Mouse (Mus musculus) hematopoietic stem cell, adult 5-6 weeks (primary cell): ENCODE measurements around the gene Epdr1. TPM values are rescaled to one million over a fixed set of nuclear protein-coding genes. Genes with fewer than 3 reads are reported as not detected.

Source experiments
- ATAC-seq, 2 experiments: fragments of 125-278 bp in 1 of 2; replicated peaks in 1 of 2; 2 replicates each; pipeline ENCODE4 v1.8.0; 2016 to 2017; ENCODE audit warnings: inconsistent platforms in 2 of 2, mild to moderate bottlenecking in 2 of 2, moderate number of reproducible peaks in 2 of 2, low read depth in 1 of 2, moderate TSS enrichment in 1 of 2; ENCODE audit not compliant: low FRiP score in 2 of 2, poor library complexity in 2 of 2, severe bottlenecking in 2 of 2, insufficient read depth in 1 of 2, low TSS enrichment in 1 of 2
- total RNA-seq: library from RNA; stranded (forward); fragments of 172-1452, 232-1000 nt; gene quantifications from 2 replicates; pipeline ENCODE4 v1.2.3, GENCODE M21; 2017

Epdr1 gene
- total RNA-seq, result 3.1 and 19.3 TPM in 2 replicates

DNA sequence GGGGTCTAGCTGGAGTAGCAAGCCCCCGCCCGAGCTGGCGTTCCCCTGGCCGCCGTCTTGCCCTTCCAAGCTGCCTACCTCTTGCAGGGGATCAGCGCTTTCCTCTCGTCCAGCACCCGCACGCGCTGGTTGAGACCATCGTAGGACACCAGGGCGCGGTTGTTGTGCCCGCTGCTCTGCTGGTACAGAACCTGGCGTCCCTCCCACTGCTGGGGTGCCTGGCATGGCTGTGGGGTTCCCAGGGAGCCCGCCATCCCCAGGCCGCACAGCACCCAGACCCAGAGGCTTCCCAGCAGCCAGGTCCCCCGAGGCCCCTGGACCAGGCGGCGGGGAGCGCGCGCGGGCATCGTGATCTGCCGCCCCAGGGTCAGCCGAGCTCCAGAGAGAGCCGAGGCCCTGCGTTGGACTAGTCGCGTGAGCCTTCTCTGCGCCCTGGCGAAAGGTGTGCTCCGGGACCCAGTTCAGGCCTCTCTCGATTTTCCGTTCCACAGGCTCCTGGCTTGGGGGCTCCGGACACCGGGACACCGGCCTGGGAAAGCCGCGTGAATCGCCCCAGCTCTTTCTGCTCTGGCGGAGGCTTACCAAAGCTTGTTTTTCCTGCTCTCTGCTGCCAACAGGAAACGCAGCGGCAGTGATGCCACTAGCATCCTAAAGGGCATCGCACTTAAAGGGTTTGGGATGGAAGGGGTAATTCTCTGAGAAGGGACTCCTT, at the start of gene Epdr1:
Gene Epdr1, minus strand, starts transcription at position 712 of the 712 bp plus-strand sequence.
- peak; percentile 63 to 75 for ATAC-seq

DNA sequence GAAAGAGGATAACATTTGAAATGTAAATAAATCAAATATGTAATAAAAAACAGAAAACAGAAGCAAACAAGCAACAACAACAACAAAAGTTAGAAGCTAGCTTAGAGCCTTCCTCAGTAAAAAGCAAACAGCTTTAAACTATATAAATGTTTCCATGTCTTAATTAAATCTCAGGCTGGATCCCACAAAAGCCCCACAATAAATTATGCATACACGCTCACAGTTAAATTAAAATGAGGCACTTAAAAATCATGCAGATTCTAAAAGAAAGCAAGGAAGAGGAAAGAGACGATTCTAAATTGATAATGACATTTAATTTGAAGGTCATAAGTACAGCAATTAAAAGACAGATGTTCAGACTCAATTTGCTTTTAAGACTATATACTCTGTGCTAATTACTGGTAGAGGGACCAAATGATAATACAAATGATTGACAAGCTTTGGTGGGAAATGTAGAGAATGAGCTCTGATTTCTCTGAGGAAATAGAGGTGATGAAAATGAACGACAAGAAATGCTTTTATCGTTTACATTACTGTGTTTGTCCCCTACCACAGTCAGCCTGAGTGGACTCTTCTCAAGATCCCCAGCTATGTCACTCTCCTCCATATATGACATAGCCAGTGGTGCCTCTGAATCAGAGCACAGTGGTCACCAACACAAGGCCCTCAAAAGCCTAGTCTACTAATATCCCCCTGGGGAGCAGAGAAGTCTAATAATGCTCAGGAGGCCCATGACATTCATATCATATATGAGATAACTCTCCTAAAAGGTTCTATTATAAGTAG, 48.8 kb upstream of the Epdr1 start:
- ATAC-seq, result no peak

DNA sequence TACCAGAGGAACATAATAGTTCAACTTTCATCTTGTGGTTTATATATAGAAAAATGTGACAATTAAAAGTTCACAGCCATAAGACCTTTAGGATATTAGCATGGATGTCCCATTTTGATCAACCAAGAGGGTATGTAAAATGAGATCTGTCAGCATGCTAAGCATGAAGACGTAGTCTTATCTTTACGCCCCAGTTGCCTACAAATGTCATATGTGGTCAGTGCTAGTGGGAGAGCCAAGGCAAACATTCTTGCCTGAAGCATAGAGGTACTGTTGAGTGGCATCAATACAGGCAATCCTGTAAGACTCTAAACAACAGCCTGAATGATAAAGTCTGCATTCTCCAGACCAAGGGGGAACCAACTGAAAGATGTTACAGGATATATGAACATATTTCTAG, 32.7 kb upstream of the Epdr1 start:
- no peak for ATAC-seq

DNA sequence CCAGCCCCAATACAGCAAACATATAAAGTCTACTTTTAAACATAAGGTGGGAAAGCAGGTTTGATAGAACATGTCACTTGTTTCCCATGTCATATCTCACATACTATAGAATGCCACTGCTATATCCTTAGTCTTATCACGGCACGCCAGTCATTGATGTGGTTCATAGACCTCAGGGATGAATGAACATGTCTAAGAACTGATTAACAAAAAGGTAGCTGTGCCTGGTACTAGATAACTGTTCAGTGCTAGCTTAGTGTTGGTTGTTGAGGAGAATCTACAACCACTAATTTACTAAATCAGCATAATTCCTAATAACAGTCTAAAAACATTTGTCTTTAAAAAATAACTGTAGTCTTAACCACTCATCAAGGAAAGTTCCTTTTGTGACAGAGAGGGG, 30.1 kb upstream of the Epdr1 start:
- ATAC-seq, result peak in 1 of 2 experiments; percentile 36; a peak in 1 of 4 replicates

DNA sequence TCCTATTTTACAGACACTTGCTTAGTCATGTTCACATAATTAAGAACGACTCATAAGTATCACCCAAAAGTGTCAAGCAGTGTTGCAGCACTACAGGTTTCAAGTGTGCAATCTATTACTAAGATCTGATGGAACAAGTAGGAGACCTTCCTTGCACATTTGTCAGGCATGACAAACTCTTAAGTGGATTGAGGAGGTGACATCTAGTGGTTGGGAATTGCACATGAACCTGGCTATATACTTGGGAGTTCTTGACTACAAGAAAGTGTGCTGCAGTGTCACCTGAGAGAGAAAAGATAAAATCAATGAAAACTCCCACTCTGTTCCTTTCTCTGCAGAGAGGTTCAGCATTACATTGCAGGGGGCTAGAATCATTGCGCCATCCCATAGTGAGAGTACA, 24.5 kb upstream of the Epdr1 start:
- ATAC-seq, result no peak

DNA sequence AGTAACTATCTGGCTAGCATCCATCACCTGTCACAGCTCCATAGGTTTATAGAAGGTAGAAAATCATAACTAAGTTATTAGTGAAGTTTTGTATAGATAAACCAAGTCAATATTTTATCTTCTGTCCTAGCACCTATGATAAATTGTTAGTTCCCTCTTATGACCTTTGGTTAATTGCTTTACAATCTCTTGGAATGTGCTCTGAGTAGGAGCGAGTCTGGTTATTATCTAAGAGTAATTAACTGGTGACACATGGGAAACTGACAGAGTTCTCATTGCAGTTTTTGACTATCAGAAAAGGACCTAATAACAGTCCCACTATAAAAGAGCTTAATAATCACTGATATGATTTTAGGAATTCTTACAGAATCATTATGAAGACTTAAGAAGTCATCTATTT, 23.8 kb upstream of the Epdr1 start:
- ATAC-seq, result no peak

DNA sequence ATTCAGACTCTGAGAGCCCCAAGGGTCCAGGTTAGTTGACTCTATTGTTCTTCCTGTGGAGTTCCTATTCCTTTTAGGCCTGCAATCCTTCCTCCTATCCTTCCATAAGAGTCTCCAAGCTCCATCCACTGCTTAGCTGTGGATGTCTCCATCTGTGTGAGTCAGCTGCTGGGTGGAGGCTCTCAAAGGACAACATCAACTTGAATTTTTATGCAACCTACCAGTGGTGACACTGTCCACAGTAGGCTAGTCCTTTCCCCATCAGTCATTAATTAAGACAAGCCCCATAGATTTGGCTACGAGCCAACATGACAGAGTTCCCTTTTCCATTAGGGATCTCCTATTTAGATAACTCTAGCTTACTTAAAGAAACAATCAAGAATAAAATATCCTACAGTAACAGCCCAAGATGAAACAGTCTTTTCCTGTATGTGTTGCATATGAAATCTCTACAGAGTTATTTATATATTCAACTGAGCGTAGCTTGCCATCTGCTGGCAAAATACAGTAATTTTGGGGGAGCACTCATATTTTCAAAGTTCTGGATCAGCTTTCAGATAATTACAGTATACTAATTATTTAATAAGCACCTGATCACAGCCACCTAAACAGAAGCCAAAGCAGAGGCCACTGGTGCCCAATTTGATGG, 20.6 kb upstream of the Epdr1 start:
- no peak for ATAC-seq

DNA sequence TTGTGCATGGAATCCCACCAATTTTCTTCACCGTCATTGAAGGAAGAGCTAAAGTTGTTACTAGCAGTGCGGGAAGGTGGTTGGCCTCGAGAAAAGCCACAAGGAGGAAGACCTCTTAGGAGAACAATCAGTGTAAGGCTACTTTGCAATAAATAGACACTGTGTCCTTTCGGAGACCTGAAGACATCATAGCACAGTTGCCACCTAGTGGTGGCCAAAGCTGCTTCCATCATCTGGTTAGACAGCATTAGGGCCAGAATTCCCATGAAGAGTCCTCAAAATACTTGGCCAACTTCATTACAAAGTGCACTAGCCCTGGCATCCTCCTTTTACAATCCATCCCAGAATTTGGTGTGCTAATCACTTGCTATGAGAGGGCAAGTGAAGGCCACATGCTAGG, 16.4 kb upstream of the Epdr1 start:
- no peak for ATAC-seq

DNA sequence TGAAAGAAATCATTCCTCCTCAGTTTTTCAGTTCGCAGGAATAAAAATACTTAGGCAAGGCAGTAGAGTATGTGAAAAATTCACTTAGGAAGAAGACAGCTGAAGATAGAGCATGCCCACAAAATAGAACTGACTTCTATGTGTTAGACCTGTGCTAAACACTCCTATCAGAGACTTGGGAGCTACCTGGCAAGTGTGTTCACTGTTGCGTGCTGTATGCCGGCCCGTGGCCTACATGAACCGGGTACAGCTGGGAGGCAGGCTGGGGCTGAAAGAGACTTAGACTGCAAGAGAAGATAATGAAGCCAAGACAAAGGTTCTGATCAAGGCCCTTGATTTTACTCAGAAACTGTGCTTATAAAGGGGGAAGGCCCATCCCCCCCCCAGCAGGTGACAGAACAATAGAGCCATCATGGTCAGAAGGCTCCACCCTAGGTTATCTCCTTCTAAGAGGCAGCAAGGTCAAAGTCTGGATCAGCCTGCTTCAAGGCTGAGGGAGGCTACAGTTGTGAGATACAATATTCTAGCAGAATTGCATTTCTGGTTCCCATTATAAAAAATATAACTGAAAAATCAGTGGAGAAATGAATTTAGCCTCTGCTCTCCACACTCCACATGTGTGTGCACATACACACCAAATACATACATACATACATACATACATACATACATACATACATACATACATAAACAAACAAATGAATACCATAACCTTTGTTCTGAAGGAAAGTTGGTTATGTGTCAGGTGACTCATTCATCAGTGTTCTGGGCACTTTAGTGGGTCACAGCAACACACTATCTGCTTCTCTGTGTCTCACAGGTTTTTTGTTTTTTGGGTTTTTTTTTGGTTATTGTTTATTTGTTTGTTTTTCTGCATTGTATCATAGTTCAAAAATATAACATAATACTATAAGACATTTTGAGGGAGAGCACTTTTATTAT, 11.3 kb upstream of the Epdr1 start:
- no peak for ATAC-seq

DNA sequence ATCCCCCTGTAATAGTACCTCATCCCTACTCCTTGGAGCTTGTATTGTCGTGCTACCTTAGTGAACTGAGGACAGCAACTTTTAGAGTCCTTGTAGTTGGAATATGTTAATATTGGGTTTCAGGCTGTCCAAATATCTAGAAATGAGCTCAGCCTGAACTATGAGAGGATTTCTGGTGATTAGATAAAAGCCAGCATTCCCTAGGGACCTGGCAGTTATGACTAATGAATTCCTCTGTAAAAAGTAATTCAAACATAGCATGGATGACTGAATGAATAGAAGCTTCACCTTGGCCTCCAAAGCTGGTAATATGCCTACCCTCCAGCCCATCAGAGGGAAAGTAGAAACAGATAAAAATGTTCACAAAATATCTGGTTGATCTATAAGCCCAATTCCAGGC, 6.7 kb upstream of the Epdr1 start:
- ATAC-seq, result no peak

DNA sequence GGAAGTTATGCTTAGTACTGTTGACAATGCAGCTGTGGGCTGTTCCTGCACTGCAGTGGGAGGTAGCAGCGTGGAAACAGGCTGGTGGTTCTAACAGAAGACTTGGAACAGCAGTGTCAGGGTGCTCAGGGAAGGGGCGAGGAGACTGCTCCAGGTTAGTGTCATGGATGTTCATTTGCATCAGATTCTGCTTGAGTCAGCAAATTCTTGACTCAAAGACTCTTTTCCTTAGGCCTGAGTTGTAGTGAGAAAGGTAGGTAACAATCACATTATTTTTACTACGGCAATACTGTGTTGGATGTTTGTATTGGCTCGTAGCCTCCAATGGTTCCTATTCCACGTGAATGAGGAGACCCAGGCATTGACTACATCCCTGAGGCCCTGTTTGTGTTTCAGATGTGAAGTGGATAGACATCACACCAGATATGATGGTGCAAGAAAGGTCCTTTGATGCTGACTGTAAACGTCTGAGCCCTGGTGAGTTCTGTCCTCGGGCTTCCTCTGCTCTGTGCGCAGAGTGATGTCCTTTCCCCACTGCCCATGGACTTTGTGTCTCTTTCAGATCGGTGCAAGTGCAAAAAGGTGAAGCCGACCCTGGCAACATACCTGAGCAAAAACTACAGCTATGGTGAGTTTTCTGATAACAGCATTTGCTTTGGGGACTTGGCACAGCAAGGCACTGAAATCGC, 5.0 kb upstream of the Epdr1 start:
- no peak for ATAC-seq

DNA sequence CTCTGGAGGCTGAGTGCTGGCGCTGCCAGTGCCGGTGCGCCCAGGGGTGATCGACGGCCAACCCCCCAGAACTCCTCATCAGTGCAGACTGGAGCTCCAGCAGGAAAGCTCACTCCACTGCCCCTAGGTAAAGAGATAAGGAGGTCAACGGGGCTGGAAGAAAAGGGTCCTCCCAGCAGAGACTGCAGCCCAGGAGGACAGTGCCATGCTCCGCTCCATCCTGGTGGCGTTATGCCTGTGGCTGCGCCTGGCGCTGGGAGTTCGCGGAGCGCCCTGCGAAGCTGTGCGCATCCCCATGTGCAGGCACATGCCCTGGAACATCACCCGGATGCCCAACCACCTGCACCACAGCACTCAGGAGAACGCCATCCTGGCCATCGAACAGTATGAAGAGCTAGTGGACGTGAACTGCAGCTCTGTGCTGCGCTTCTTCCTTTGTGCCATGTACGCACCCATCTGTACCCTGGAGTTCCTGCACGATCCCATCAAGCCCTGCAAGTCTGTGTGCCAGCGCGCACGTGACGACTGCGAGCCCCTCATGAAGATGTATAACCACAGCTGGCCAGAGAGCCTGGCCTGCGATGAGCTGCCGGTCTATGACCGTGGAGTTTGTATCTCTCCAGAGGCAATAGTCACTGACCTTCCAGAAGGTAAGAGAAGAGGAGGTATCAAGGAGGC, 3.6 kb upstream of the Epdr1 start:
- ATAC-seq, result no peak

DNA sequence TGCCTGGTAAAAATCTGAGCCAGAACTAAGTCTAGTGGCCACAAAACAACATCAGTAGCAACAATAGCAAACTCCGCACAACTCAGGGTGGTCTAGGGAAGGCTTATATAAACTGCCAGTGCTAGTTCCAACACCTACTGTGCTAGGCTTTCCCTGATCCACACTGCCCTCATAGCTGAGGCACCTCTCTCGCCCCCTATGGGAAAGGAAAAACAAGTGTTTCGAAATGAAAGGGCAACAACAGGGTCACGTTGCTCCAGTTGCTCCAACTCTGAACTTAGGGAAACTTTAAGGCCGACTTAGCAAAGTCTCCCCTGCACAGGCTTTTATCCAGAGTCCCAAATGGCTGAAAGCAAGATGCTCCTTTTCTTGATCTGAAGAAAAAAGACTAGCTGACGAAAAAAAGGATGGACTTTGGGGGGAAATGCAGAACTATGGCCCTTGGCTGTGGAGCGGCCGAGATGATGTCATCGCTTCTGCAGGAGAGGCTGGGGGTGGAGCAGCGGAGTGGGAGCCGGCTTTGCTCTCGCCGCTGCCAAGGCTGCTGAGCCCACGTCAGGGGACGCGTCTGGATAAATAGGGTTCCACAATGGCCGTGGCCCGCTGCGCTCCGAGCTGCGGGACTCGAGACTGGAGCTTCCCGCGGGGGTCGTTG, 3.0 kb upstream of the Epdr1 start, which contains the start of gene Sfrp4:
Gene Sfrp4, plus strand, starts transcription at position 532 of the 655 bp plus-strand sequence.
- peak; percentile 60 to 67 for ATAC-seq

DNA sequence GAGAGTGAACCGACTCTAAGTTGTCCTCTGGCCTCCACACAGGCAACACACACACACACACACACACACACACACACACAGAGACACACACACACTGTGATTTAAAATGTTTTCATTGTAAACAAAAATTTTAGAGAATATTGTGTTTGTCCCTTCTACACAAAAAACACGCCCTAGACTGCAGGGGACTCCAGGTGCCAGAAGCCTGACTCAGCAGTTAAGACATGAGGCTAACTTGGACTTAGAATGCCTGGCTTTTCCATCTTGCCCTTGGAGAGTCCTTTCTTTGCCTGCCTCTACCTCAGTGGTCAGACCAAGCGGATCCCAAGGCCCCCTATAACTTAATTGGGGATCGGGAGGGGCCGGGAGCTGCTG, 899 bp downstream of the Epdr1 start:
- no peak; a peak in 1 of 4 replicates for ATAC-seq

DNA sequence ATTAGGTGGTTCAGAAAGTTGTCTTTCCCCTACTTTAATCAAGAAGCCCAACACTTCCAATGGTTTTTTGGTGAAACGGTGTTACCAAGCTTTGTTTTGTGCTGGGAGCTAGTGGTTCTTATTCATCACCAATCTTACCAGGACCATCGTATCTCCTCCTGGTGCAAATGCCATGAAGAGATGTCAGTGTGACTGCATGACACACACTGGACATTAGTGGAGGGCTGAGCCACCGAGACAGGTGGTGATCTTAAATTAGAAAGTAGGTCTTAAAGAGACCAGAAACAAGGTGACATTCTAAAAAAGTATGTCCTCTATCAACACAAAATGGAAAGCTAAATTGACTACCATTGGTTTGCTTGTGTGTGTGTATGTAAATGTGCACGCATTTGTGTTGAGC, 1.6 kb downstream of the Epdr1 start:
- ATAC-seq, result no peak

DNA sequence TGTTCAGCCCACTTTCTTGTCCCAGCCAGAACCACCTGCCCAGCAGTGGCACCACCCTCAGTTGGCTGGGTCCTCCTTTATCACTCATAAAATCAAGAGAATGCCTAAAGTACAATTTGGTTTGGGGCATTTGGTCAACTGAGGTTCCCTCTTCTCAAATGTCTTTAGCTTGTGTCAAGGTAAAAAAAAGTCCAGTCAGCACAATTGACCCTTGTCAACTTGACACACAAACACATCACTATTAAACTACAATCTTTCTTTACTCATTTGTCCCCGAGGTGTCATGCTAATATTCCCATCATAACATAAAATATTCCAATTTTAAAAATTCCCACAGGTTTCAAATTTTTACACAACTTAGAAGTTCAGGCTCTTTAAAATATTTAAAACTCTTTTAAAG, 5.4 kb downstream of the Epdr1 start:
- no peak for ATAC-seq
